Mouse (Mus musculus): ENCODE results near the gene Gm3194. TPM values are rescaled to one million over a fixed set of nuclear protein-coding genes. Genes with fewer than 3 reads are reported as not detected.
"Not testable (repeated sequence)": the region's sequence is repeated elsewhere in the genome, so short reads cannot be mapped to it uniquely, and the experiment has no call there.

Gm3194 gene
- not detected in 2 replicates for total RNA-seq (2014; rRNA removed)
- not detected in 2 replicates for polyA plus RNA-seq (2012; rRNA removed)

- not testable (repeated sequence) for H3K27ac ChIP-seq (replicated peaks; ENCODE audit: insufficient read depth, low read depth, low read length); H3K4me3 ChIP-seq (ENCODE audit: insufficient read depth, low read depth, low read length); H3K9ac ChIP-seq (ENCODE audit: low read depth, low read length); H3K79me2 ChIP-seq (ENCODE audit: control insufficient read depth, insufficient read depth, low read length); H3K27me3 ChIP-seq (ENCODE audit: control insufficient read depth, insufficient read depth, low read length); DNase-seq (ENCODE audit: extremely low read depth, low read depth, low spot score); H3K4me1 ChIP-seq (ENCODE audit: control insufficient read depth, insufficient read depth, low read length); H3K36me3 ChIP-seq (ENCODE audit: control insufficient read depth, insufficient read depth, low read length)
- WGBS: no CpG with 5 or more reads among the region's 3 CpGs
Observed at GRCm38 (mm10) chr14:5455367-5455766, at the start of gene Gm3194. Gene Gm3194, minus strand, starts transcription at chr14:5455467.

- H3K4me3 ChIP-seq (ENCODE audit: insufficient read depth, low read depth, low read length); H3K9ac ChIP-seq (ENCODE audit: low read depth, low read length); H3K27me3 ChIP-seq (ENCODE audit: control insufficient read depth, insufficient read depth, low read length); DNase-seq (ENCODE audit: extremely low read depth, low read depth, low spot score); H3K27ac ChIP-seq (replicated peaks; ENCODE audit: insufficient read depth, low read depth, low read length); H3K79me2 ChIP-seq (ENCODE audit: control insufficient read depth, insufficient read depth, low read length); H3K4me1 ChIP-seq (ENCODE audit: control insufficient read depth, insufficient read depth, low read length); H3K36me3 ChIP-seq (ENCODE audit: control insufficient read depth, insufficient read depth, low read length): not testable (repeated sequence)
- WGBS: no CpG with 5 or more reads among the region's 35 CpGs
Observed at GRCm38 (mm10) chr14:5501374-5501773, 46.1 kb upstream of the Gm3194 start, which contains the start of gene Gm3488. Gene Gm3488, plus strand, starts transcription at chr14:5501674.

GRCm38 (mm10) chr14:5483907-5484306 lies 28.6 kb upstream of the Gm3194 start, which contains the start of gene Gm3187:
Gene Gm3187, plus strand, starts transcription at chr14:5484207.
- not testable (repeated sequence) for H3K4me3 ChIP-seq (ENCODE audit: insufficient read depth, low read depth, low read length); H3K9ac ChIP-seq (ENCODE audit: low read depth, low read length); DNase-seq (ENCODE audit: extremely low read depth, low read depth, low spot score); H3K36me3 ChIP-seq (ENCODE audit: control insufficient read depth, insufficient read depth, low read length); H3K27ac ChIP-seq (replicated peaks; ENCODE audit: insufficient read depth, low read depth, low read length); H3K4me1 ChIP-seq (ENCODE audit: control insufficient read depth, insufficient read depth, low read length); H3K27me3 ChIP-seq (ENCODE audit: control insufficient read depth, insufficient read depth, low read length); H3K79me2 ChIP-seq (ENCODE audit: control insufficient read depth, insufficient read depth, low read length)
- WGBS: 88% methylated on average over 5 of the region's 5 CpGs

GRCm38 (mm10) chr14:5477730-5478129 lies 22.5 kb upstream of the Gm3194 start, which contains the start of gene Gm8246:
Gene Gm8246, minus strand, starts transcription at chr14:5477830.
- H3K79me2 ChIP-seq (ENCODE audit: control insufficient read depth, insufficient read depth, low read length); H3K27me3 ChIP-seq (ENCODE audit: control insufficient read depth, insufficient read depth, low read length); DNase-seq (ENCODE audit: extremely low read depth, low read depth, low spot score); H3K36me3 ChIP-seq (ENCODE audit: control insufficient read depth, insufficient read depth, low read length); H3K4me3 ChIP-seq (ENCODE audit: insufficient read depth, low read depth, low read length); H3K9ac ChIP-seq (ENCODE audit: low read depth, low read length); H3K27ac ChIP-seq (replicated peaks; ENCODE audit: insufficient read depth, low read depth, low read length); H3K4me1 ChIP-seq (ENCODE audit: control insufficient read depth, insufficient read depth, low read length): not testable (repeated sequence)
- no CpG with 5 or more reads among the region's 3 CpGs for WGBS

- not testable (repeated sequence) for H3K27me3 ChIP-seq (ENCODE audit: control insufficient read depth, insufficient read depth, low read length); DNase-seq (ENCODE audit: extremely low read depth, low read depth, low spot score); H3K4me3 ChIP-seq (ENCODE audit: insufficient read depth, low read depth, low read length); H3K4me1 ChIP-seq (ENCODE audit: control insufficient read depth, insufficient read depth, low read length); H3K27ac ChIP-seq (replicated peaks; ENCODE audit: insufficient read depth, low read depth, low read length); H3K79me2 ChIP-seq (ENCODE audit: control insufficient read depth, insufficient read depth, low read length); H3K9ac ChIP-seq (ENCODE audit: low read depth, low read length); H3K36me3 ChIP-seq (ENCODE audit: control insufficient read depth, insufficient read depth, low read length)
- WGBS: no CpG with 5 or more reads among the region's 19 CpGs
Observed at GRCm38 (mm10) chr14:5460469-5460868, 5.2 kb upstream of the Gm3194 start.

GRCm38 (mm10) chr14:5388949-5389348 lies 66.3 kb downstream of the Gm3194 start, which contains the start of gene Gm3500:
Gene Gm3500, minus strand, starts transcription at chr14:5389049.
- not testable (repeated sequence) for DNase-seq (ENCODE audit: extremely low read depth, low read depth, low spot score); H3K4me1 ChIP-seq (ENCODE audit: control insufficient read depth, insufficient read depth, low read length); H3K79me2 ChIP-seq (ENCODE audit: control insufficient read depth, insufficient read depth, low read length); H3K9ac ChIP-seq (ENCODE audit: low read depth, low read length); H3K27ac ChIP-seq (replicated peaks; ENCODE audit: insufficient read depth, low read depth, low read length); H3K4me3 ChIP-seq (ENCODE audit: insufficient read depth, low read depth, low read length); H3K27me3 ChIP-seq (ENCODE audit: control insufficient read depth, insufficient read depth, low read length); H3K36me3 ChIP-seq (ENCODE audit: control insufficient read depth, insufficient read depth, low read length)
- no CpG with 5 or more reads among the region's 37 CpGs for WGBS

Other genes starting within 250 kb of the Gm3194 start
- gene Gm3526, start 194.9 kb downstream of the Gm3194 start, total RNA-seq (2014; rRNA removed): not detected in 2 replicates
- not detected in 2 replicates for gene Gm3526, start 194.9 kb downstream of the Gm3194 start, polyA plus RNA-seq (2012; rRNA removed)
- gene Gm3542, start 120.5 kb downstream of the Gm3194 start, total RNA-seq (2014; rRNA removed): not detected in 2 replicates
- gene Gm3542, start 120.5 kb downstream of the Gm3194 start, polyA plus RNA-seq (2012; rRNA removed): not detected in 2 replicates
- gene Gm3500, start 66.4 kb downstream of the Gm3194 start, total RNA-seq (2014; rRNA removed): not detected in 2 replicates
- not detected in 2 replicates for gene Gm3500, start 66.4 kb downstream of the Gm3194 start, polyA plus RNA-seq (2012; rRNA removed)
- not detected in 2 replicates for gene Gm8246, start 22.4 kb upstream of the Gm3194 start, total RNA-seq (2014; rRNA removed)
- gene Gm8246, start 22.4 kb upstream of the Gm3194 start, polyA plus RNA-seq (2012; rRNA removed): not detected in 2 replicates
- not detected in 2 replicates for gene Gm3187, start 28.7 kb upstream of the Gm3194 start, total RNA-seq (2014; rRNA removed)
- not detected in 2 replicates for gene Gm3187, start 28.7 kb upstream of the Gm3194 start, polyA plus RNA-seq (2012; rRNA removed)
- not detected in 2 replicates for gene Gm3488, start 46.2 kb upstream of the Gm3194 start, total RNA-seq (2014; rRNA removed)
- not detected in 2 replicates for gene Gm3488, start 46.2 kb upstream of the Gm3194 start, polyA plus RNA-seq (2012; rRNA removed)
- not detected in 2 replicates for gene Gm3532, start 83.0 kb upstream of the Gm3194 start, total RNA-seq (2014; rRNA removed)
- gene Gm3532, start 83.0 kb upstream of the Gm3194 start, polyA plus RNA-seq (2012; rRNA removed): not detected in 2 replicates
- not detected in 2 replicates for gene Gm8265, start 177.6 kb upstream of the Gm3194 start, total RNA-seq (2014; rRNA removed)
- not detected in 2 replicates for gene Gm8265, start 177.6 kb upstream of the Gm3194 start, polyA plus RNA-seq (2012; rRNA removed)
- gene Gm9603, start 232.0 kb upstream of the Gm3194 start, total RNA-seq (2014; rRNA removed): not detected in 2 replicates
- not detected in 2 replicates for gene Gm9603, start 232.0 kb upstream of the Gm3194 start, polyA plus RNA-seq (2012; rRNA removed)